Mouse (Mus musculus) left cerebral cortex, postnatal 4 days (tissue): Measurements from ENCODE around the gene Dpy19l3. TPM values are rescaled to one million over a fixed set of nuclear protein-coding genes. Genes with fewer than 3 reads are reported as not detected.

ENCODE experiments used
- DNase-seq: peaks from one replicate; pipeline ENCODE4 v3.0.0-alpha.2; 2022
- intact Hi-C: fragments of 180-260 bp; cut with DNase I; formaldehyde crosslinking; loops from one replicate; pipeline ENCODE4 v1.15.1; 2025
- total RNA-seq, 2 experiments: library from RNA; stranded (reverse); gene quantifications; 2 replicates each; pipeline ENCODE4 v1.2.3; 2021

Dpy19l3 gene
- total RNA-seq, 2 experiments from 2014 or later, result 61.0 to 65.0 TPM

GRCm38 (mm10) chr7:35698073-35698472 is 56.2 kb downstream of the Dpy19l3 start:
- intact Hi-C loops, result no loop called here
- no peak for DNase-seq

GRCm38 (mm10) chr7:35692641-35693040 is 61.6 kb downstream of the Dpy19l3 start:
- peak; percentile 64 for DNase-seq
- intact Hi-C loops, result no loop called here

- intact Hi-C loops, result no loop called here
- peak; percentile 74 for DNase-seq
These were observed 62.1 kb downstream of the Dpy19l3 start for GRCm38 (mm10) chr7:35692117-35692516.

GRCm38 (mm10) chr7:35688781-35689349 is 65.4 kb downstream of the Dpy19l3 start:
- intact Hi-C loops, result no loop called here
- peak; percentile 19 for DNase-seq

GRCm38 (mm10) chr7:35688276-35688675 is 66.0 kb downstream of the Dpy19l3 start:
- intact Hi-C loops, result no loop called here
- DNase-seq, result no peak

GRCm38 (mm10) chr7:35687229-35687628 is 67.0 kb downstream of the Dpy19l3 start:
- peak; percentile 22 for DNase-seq
- intact Hi-C loops, result no loop called here

- intact Hi-C loops, result no loop called here
- DNase-seq, result peak; percentile 60
These were observed 67.5 kb downstream of the Dpy19l3 start for GRCm38 (mm10) chr7:35686756-35687155.

GRCm38 (mm10) chr7:35686216-35686615 is 68.0 kb downstream of the Dpy19l3 start:
- intact Hi-C loops, result no loop called here

GRCm38 (mm10) chr7:35683409-35684122 is 70.7 kb downstream of the Dpy19l3 start:
- intact Hi-C loops, result no loop called here

More at GRCm38 (mm10) chr7:35686216-35686615, 68.0 kb downstream of the Dpy19l3 start:
- no peak for DNase-seq

GRCm38 (mm10) chr7:35681559-35681958 is 72.7 kb downstream of the Dpy19l3 start:
- intact Hi-C loops, result no loop called here
- DNase-seq, result peak; percentile 19

More at GRCm38 (mm10) chr7:35683409-35684122, 70.7 kb downstream of the Dpy19l3 start:
- no peak for DNase-seq

- intact Hi-C loops, result no loop called here
These were observed 75.3 kb downstream of the Dpy19l3 start for GRCm38 (mm10) chr7:35678976-35679375.

GRCm38 (mm10) chr7:35668066-35669041 is 85.9 kb downstream of the Dpy19l3 start:
- peak; percentile 65 for DNase-seq
- intact Hi-C loops, result no loop called here

More at GRCm38 (mm10) chr7:35678976-35679375, 75.3 kb downstream of the Dpy19l3 start:
- DNase-seq, result no peak

- no peak for DNase-seq
- intact Hi-C loops, result no loop called here
These were observed 90.4 kb downstream of the Dpy19l3 start for GRCm38 (mm10) chr7:35663790-35664376.

- DNase-seq, result peak; percentile 25
- intact Hi-C loops, result loop anchor here (10.0 kb wide), 1 partner anchor 76 kb away; no protein-coding TSS in a partner anchor
These were observed 95.1 kb downstream of the Dpy19l3 start for GRCm38 (mm10) chr7:35659173-35659572.

- DNase-seq, result no peak
- intact Hi-C loops, result loop anchor here (10.0 kb wide), 1 partner anchor 77 kb away; no protein-coding TSS in a partner anchor
These were observed 96.4 kb downstream of the Dpy19l3 start for GRCm38 (mm10) chr7:35657829-35658228.

GRCm38 (mm10) chr7:35651583-35652270 is 102.5 kb downstream of the Dpy19l3 start:
- DNase-seq, result no peak

GRCm38 (mm10) chr7:35650716-35651410 is 103.4 kb downstream of the Dpy19l3 start:
- DNase-seq, result peak; percentile 47
- intact Hi-C loops, result loop anchor here (5.0 to 10.0 kb wide), 2 partner anchors 84 to 1706 kb away; no protein-coding TSS in a partner anchor

More at GRCm38 (mm10) chr7:35651583-35652270, 102.5 kb downstream of the Dpy19l3 start:
- intact Hi-C loops, result loop anchor here (5.0 to 10.0 kb wide), 2 partner anchors 83 to 1706 kb away; no protein-coding TSS in a partner anchor

GRCm38 (mm10) chr7:35649071-35649470 is 105.2 kb downstream of the Dpy19l3 start:
- DNase-seq, result peak; percentile 51
- intact Hi-C loops, result no loop called here
